Mouse (Mus musculus) embryo, embryonic 11.5 days (tissue): ENCODE measurements around the gene Map10.

Experiments used
- DNase-seq: peaks from one replicate; pipeline ENCODE4 v3.0.0-alpha.2; 2012; ENCODE audit warnings: low read depth, low spot score

Map10 gene

GRCm38 (mm10) chr8:125716211-125716610 is 46.6 kb downstream of the Map10 start:
- DNase-seq = no peak

- DNase-seq = no peak
Measured at GRCm38 (mm10) chr8:125716613-125717012, 47.0 kb downstream of the Map10 start.

GRCm38 (mm10) chr8:125718914-125719313 is 49.3 kb downstream of the Map10 start:
- no peak for DNase-seq

- no peak for DNase-seq
Measured at GRCm38 (mm10) chr8:125722675-125723074, 53.1 kb downstream of the Map10 start.
